Mouse (Mus musculus): ENCODE data around the gene Tlcd2. TPM values are rescaled to one million over a fixed set of nuclear protein-coding genes. Genes with fewer than 3 reads are reported as not detected.
"Not testable (repeated sequence)": the region's sequence is repeated elsewhere in the genome, so short reads cannot be mapped to it uniquely, and the experiment has no call there.

Gene Tlcd2
- polyA plus RNA-seq, 1 experiment from 2014 or later: 13.0 TPM

DNA sequence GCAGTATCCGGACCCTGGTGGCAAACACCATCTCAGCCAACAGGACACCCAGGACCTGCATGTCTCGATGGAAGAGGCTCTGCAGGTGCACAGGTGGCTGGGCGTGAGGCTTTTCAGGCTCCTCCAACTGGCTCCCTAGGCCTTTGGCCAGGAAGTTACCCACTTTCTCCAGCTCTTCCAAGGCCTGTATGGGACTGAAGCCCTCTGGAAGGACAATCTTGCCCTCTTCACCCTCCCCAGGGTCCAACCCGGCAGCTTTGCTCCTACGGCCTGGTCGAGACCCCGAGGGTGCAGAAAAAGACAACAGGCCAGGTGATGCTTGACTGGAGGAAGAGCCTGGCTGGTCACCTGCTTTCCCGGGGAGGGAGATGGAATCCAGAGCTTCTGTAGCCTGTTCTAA lies 9.4 kb upstream of the Tlcd2 start:
- no peak overlapping the region for H3K27ac ChIP-seq
- WGBS: 98% methylated on average over 8 of the region's 8 CpGs
- no peak for ATAC-seq (ENCODE audit: low FRiP score)
- H3K27me3 ChIP-seq: no peaks in the 10 kb centered on the region
- peaks cover 36% of the 10 kb centered on the region for H3K4me1 ChIP-seq
- H3K36me3 ChIP-seq: peaks cover 40% of the 10 kb centered on the region
- no peaks in the 10 kb centered on the region for H3K9me3 ChIP-seq (replicated peaks)
- H3K4me3 ChIP-seq: no peak overlapping the region
- no peak overlapping the region for H3K9ac ChIP-seq
- no peak overlapping the region for H3K4me2 ChIP-seq (replicated peaks)

DNA sequence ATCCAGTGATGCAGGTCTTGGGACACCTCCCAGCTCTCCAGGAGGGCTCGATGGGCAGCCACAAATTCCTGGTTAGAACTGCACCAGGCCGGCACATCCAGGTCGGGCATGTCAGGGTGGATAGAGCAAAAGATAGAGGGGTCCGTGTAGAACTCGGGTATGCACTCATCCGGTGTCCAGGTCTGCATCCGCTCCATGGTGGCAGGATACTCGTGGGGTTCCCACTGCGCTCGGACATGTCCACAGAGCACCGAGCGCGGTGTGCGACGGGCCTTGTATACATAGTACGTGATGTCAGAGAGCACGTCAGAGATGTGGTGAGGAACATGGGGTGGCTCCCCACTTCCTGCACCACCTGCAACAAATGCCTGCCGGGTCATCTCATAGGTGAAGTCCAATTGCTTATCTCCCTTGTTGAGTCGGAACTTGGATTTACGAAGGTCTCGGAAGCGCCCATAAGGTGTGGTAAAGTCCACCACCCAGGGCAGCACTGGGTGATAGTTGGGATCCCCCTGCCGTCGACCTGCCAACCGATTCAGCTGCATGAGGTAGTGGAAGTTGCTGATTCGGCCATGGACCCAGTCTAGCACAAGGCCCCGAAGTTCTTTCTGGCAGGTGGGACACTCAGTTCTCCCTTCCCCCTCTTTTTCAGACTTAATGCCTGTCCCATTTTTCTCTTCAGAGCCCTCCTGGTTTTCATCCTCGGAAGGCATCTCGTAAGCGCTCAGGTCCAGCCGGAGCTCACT lies 8.5 kb upstream of the Tlcd2 start:
- H3K4me2 ChIP-seq (replicated peaks): no peak overlapping the region; the same call in 1 of the 2 replicates
- no peak for ATAC-seq (ENCODE audit: low FRiP score)
- H3K9ac ChIP-seq: no peak overlapping the region
- no peaks in the 10 kb centered on the region for H3K9me3 ChIP-seq (replicated peaks)
- WGBS: 91% methylated on average over 31 of the region's 31 CpGs
- H3K27ac ChIP-seq: no peak overlapping the region
- H3K36me3 ChIP-seq: peaks cover 31% of the 10 kb centered on the region
- H3K27me3 ChIP-seq: no peaks in the 10 kb centered on the region
- H3K4me3 ChIP-seq: no peak overlapping the region
- peaks cover 36% of the 10 kb centered on the region for H3K4me1 ChIP-seq

DNA sequence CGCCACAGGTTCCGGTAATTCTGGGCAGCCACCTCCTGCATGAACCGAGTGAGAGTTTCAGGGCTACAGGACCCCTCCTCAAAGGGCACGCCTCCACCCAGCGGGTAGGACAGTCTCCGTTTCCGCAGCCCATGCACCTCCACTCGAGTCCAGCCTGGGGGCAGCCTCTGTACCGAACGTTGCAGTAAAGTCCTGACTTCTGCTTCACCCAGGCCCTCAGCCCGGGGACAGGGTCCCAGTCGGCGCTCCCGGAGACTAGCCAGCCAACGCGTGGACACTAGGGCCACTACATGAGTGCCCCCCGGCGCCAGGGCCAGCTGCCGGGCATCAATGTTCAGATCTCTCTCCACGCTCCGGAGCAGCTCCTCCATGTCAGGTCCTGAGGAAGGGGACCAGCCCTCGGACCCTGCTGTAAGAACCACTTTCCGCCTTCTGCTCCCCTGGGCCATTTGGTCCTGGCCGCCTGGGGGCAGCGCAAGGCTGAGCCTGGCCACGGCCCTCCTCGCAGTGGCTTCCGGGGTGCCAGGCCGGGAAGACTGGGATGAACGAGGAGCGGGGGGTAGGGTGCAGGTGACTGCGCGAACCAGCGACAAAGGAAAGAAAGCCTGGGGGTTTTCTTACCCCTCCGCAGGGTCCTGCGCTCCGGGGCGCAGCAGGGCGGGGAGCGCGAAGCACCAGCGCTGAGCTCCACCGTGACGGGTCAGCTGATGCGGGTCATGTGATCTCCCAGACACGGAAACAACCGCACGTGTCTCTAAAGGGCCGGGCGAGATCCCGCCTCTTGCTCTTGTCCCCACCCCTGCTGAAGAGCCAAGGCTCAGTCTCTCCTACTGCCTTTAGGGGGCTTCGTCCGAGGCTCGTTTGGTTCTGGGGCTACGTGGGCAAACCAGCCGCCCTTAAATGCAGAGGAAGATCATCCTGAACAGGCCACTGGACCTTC lies 7.3 kb upstream of the Tlcd2 start, which contains the start of gene Wdr81:
Gene Wdr81, minus strand, starts transcription at position 727 of the 940 bp plus-strand sequence.
- WGBS: 2% methylated on average over 56 of the region's 56 CpGs
- H3K27me3 ChIP-seq: no peaks in the 10 kb centered on the region
- ATAC-seq (ENCODE audit: low FRiP score): peak; percentile 92
- peaks cover 36% of the 10 kb centered on the region for H3K4me1 ChIP-seq
- no peaks in the 10 kb centered on the region for H3K9me3 ChIP-seq (replicated peaks)
- peak within 1 kb of the TSS; percentile 66 for H3K4me3 ChIP-seq
- peak within 1 kb of the TSS; percentile 99 for H3K4me2 ChIP-seq (replicated peaks)
- H3K36me3 ChIP-seq: peaks cover 18% of the 10 kb centered on the region; the same call in 1 of the 2 replicates
- peak within 1 kb of the TSS; percentile 72 for H3K27ac ChIP-seq
- peak within 1 kb of the TSS; percentile 81 for H3K9ac ChIP-seq

DNA sequence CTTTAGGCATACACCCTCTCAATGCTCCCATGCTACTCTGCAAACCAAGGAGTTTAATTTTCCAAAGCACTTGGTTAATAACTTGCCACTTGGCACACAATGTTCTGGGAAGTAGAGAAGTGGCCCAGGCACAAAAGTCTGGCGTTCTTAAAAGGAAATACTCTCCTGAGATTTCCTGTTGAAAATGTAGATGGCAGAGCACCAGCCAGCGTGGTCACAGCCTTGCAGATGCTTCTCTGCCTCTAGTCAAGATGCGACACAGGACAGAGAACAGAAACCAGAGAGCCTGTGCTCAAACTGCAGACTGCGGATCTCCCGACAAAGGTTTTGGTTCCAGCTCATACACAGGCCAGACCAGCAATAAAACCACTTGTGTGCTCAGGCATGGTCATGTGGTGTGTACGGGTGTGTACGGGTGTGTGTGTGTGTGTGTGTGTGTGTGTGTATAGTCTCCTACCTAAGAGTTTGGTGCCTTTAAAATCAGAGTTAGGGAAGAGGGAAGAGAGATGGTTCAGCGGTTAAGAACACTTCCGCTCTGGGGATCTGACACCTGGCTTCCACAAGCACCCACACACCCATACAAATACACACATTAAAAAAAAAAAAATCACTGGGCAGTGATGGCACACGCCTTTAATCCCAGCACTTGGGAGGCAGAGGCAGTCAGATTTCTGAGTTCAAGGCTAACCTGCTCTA lies 6.3 kb upstream of the Tlcd2 start:
- no peaks in the 10 kb centered on the region for H3K9me3 ChIP-seq (replicated peaks)
- WGBS: 83% methylated on average over 10 of the region's 10 CpGs
- peaks cover 41% of the 10 kb centered on the region for H3K4me1 ChIP-seq

DNA sequence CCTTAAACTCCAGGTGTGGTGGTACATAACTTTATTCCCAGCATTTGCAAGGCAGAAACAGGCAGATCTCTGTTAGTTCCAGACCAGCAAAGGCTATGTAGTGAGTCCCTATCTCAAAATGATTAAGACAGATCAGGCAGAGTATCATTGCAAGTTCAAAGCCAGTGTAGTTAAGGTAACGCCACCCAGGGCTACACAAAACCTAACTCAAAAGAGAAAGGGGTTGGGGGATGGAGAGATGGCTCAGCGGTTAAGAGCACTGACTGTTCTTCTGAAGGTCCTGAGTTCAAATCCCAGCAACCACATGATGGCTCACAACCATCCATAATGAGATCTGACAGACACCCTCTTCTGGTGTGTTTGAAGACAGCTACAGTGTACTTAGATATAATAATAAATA lies 5.5 kb upstream of the Tlcd2 start:
- H3K9me3 ChIP-seq (replicated peaks); H3K4me2 ChIP-seq (replicated peaks); H3K9ac ChIP-seq; H3K4me3 ChIP-seq; H3K27me3 ChIP-seq; ATAC-seq (ENCODE audit: low FRiP score); H3K27ac ChIP-seq: not testable (repeated sequence)
- 94% methylated on average over 2 of the region's 2 CpGs for WGBS
- Histone ChIP-seq H3K36me3 (0 out of 2 replicates have a peak, but pooled peaks cover 12% of the 10 kb centered on the region), H3K4me1 (peaks cover 35% of the 10 kb centered on the region)

More for the DNA sequence above, 6.3 kb upstream of the Tlcd2 start:
- peak overlapping the region; percentile 66 for H3K4me3 ChIP-seq
- peak overlapping the region; percentile 99 for H3K4me2 ChIP-seq (replicated peaks)
- H3K36me3 ChIP-seq: 0 out of 2 replicates have a peak, but pooled peaks cover 13% of the 10 kb centered on the region
- ATAC-seq (ENCODE audit: low FRiP score): no peak
- H3K27ac ChIP-seq: peak overlapping the region; percentile 72
- peak overlapping the region; percentile 81 for H3K9ac ChIP-seq
- H3K27me3 ChIP-seq: no peaks in the 10 kb centered on the region

DNA sequence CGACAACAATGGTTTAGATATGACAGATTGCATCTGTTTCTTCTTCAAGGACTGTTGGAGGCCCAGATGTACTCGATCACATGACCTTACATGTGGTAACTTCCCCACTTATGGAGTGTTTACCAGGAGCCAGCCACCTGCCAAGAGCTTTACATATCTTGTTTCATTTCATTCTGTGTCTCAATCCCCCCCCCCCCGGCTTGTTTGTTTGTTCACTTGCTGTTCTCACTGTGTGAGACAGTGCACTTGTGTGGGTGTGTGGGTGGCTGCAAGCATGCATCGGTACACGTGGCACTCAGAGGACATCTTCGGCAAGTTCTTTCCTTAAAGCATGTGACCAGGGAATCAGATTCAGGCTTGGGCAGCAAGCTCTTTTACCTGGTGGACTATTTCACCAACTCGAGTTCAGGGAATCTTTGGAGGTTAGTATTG lies 5.1 kb upstream of the Tlcd2 start:
- no peak overlapping the region for H3K27ac ChIP-seq
- H3K9ac ChIP-seq: no peak overlapping the region
- ATAC-seq (ENCODE audit: low FRiP score): no peak
- no peaks in the 10 kb centered on the region for H3K9me3 ChIP-seq (replicated peaks)
- 92% methylated on average over 7 of the region's 7 CpGs for WGBS
- 0 out of 2 replicates have a peak, but pooled peaks cover 7% of the 10 kb centered on the region for H3K36me3 ChIP-seq
- H3K4me1 ChIP-seq: peaks cover 30% of the 10 kb centered on the region
- H3K4me2 ChIP-seq (replicated peaks): no peak overlapping the region
- no peak overlapping the region for H3K4me3 ChIP-seq
- no peaks in the 10 kb centered on the region for H3K27me3 ChIP-seq

DNA sequence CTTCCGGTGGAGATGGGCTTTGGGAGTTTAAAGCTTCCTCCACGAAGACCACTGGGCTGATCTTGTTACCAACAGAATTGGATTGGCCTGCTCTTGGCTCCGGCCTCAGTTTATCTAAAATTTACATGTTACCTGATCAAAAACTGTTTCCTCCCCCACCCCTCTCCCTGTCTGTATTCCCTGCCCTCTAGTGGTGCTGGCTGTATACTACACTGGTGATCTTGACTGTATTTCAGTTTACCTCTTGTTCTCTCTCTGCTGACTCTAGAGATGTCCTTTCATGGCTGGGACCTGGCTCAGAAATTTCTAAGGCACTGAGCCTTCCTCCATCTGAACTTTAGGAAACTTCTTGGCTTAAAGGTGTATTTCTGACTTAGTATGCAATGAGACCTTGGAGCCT lies 3.3 kb upstream of the Tlcd2 start:
- no peak overlapping the region for H3K4me2 ChIP-seq (replicated peaks)
- no peak for ATAC-seq (ENCODE audit: low FRiP score)
- H3K9me3 ChIP-seq (replicated peaks): no peaks in the 10 kb centered on the region
- H3K4me3 ChIP-seq: no peak overlapping the region
- no peaks in the 10 kb centered on the region for H3K27me3 ChIP-seq
- peaks cover 42% of the 10 kb centered on the region for H3K4me1 ChIP-seq
- 15% methylated on average over 3 of the region's 3 CpGs for WGBS
- no peak overlapping the region for H3K9ac ChIP-seq
- H3K27ac ChIP-seq: no peak overlapping the region
- H3K36me3 ChIP-seq: no peaks in the 10 kb centered on the region

DNA sequence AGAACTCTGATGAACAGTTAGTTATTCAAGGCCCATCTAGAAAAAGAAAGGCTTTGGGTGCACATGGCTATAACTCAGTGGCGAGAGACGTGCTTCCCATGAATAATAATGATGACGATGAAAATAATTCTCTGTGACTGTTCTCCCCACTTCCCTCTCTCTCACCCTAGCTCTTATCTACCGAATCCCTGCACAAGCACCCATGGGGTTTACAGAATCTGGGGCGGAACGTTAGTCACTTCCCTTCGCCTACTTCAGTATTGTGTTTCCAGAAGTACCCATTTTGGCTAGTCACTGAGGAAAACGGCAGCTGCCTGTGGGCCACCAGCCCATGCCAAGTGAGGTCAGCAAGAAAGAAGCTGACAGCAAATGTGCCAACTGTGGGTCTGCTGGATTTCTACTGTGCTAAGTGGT lies 2.9 kb upstream of the Tlcd2 start:
- peaks cover 44% of the 10 kb centered on the region for H3K4me1 ChIP-seq
- 83% methylated on average over 8 of the region's 8 CpGs for WGBS
- no peaks in the 10 kb centered on the region for H3K36me3 ChIP-seq
- H3K27ac ChIP-seq: no peak overlapping the region
- H3K4me3 ChIP-seq: no peak overlapping the region
- no peaks in the 10 kb centered on the region for H3K27me3 ChIP-seq
- no peaks in the 10 kb centered on the region for H3K9me3 ChIP-seq (replicated peaks)
- no peak for ATAC-seq (ENCODE audit: low FRiP score)
- H3K9ac ChIP-seq: no peak overlapping the region
- no peak overlapping the region for H3K4me2 ChIP-seq (replicated peaks)

DNA sequence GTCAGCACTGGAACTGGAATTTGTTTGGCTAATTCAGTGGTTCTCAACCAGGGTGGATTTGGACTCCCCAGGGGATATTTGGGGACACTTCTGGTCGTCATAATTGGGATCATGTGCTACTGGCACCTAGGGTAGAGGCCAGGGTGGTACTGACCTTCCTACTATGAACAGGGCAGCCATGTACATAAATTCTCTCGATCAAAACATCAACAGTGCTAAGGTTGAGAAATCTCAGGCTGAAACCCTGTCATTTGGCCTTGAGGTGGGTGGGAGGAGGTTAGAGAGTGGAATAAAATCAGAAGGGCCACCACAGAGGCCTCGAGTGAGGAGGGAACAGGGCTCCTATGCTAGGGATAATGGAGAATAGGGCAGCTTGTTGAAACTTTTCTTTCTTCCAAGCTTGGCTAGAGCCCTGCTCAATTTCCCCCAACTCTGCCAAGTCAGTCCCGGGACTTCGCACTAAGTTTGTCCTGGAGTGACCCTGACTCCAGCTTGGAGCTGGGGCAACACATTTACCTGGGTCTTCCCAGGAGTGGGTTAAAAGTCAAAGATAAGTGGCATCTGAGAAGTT lies 2.3 kb upstream of the Tlcd2 start:
- no peak overlapping the region for H3K27ac ChIP-seq
- ATAC-seq (ENCODE audit: low FRiP score): no peak
- no peak overlapping the region for H3K4me2 ChIP-seq (replicated peaks)
- H3K4me1 ChIP-seq: peaks cover 39% of the 10 kb centered on the region
- no peaks in the 10 kb centered on the region for H3K9me3 ChIP-seq (replicated peaks)
- no peaks in the 10 kb centered on the region for H3K27me3 ChIP-seq
- no peak overlapping the region for H3K4me3 ChIP-seq
- H3K9ac ChIP-seq: no peak overlapping the region
- 83% methylated on average over 5 of the region's 5 CpGs for WGBS
- no peaks in the 10 kb centered on the region for H3K36me3 ChIP-seq

DNA sequence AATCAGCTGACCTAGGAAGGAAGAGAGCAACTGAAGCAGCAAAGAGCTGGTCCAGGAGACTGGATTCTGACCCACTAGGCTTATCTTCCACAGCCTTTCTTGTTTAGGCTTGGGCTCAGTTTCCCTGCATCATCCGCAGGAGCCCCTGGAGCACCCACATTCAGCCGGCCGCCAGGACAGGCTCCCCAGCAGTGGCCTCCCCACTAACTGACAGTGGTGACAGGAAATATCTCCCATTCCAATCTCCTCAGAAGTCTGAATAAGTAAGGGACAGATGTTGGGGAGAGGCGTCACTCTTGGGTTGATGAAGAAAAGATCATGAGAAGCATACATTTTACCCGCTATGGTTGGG lies 1.8 kb upstream of the Tlcd2 start:
- Histone ChIP-seq H3K4me2 (replicated peaks) (peak overlapping the region; percentile 98), H3K4me1 (peaks cover 37% of the 10 kb centered on the region), H3K27ac (peak overlapping the region; percentile 81), H3K27me3 (no peaks in the 10 kb centered on the region), H3K4me3 (no peak overlapping the region), H3K9me3 (replicated peaks) (no peaks in the 10 kb centered on the region), H3K36me3 (peaks cover 3% of the 10 kb centered on the region; the same call in 1 of the 2 replicates), H3K9ac (no peak overlapping the region)
- no peak for ATAC-seq (ENCODE audit: low FRiP score)
- 28% methylated on average over 5 of the region's 5 CpGs for WGBS

DNA sequence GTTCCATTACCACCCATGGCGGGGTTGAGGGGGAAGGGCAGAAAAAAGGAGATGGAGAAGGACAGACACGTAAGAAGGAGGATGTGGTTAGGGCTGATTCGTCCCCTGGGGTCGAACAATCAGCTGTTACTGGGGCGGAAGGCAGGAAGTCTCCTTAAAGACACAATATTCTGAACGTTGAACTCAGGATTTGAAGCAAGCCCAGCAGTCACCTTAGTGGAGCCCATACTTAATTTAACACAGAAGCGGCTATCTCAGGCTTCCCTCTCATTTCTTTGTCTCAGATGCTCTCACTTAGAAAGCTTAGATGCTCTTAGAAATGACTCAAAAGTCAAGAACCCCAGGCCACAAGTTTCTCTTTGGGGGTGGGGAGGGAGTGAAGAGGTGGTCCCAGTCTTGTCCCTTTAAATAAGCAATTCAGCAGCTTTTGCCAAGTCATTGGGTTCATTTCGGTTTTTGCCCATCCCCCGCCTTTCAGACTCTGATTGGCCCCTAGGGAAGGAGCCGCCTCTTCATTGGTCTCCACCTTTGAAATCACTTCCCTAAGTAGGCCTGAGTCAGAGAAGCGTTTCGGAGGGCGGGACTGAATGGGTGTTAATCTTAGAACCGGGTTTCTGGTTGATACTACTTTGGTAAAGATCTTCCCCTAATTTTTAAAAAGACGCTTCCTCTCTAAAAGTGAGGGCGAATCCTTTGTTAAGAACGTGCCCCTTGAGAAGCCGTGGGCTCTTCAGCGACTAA lies 1.2 kb upstream of the Tlcd2 start:
- H3K36me3 ChIP-seq: peaks cover 7% of the 10 kb centered on the region
- H3K9me3 ChIP-seq (replicated peaks): no peaks in the 10 kb centered on the region
- 2% methylated on average over 19 of the region's 19 CpGs for WGBS
- peak overlapping the region; percentile 40; the same call in 1 of the 2 replicates for H3K9ac ChIP-seq
- H3K4me2 ChIP-seq (replicated peaks): peak overlapping the region; percentile 98
- peaks cover 32% of the 10 kb centered on the region for H3K4me1 ChIP-seq
- peak overlapping the region; percentile 81 for H3K27ac ChIP-seq
- no peaks in the 10 kb centered on the region for H3K27me3 ChIP-seq
- H3K4me3 ChIP-seq: peak overlapping the region; percentile 78
- ATAC-seq (ENCODE audit: low FRiP score): no peak

All from hindbrain, embryonic 12.5 days (tissue).